Mouse (Mus musculus): ENCODE results near the gene Zfp830. TPM values are rescaled to one million over a fixed set of nuclear protein-coding genes. Genes with fewer than 3 reads are reported as not detected.

Zfp830 gene
- 13.4 and 13.6 TPM in 2 replicates for polyA plus RNA-seq (2021; fragmentation: Nextera tagmentation)
- long read RNA-seq, experiment 1, transcript Zfp830-201 (1 exons, 1,591 nt) = major isoform, 69 of 69 reads
- long read RNA-seq, experiment 1, partial matches to known transcripts = 0 of 69 reads
- long read RNA-seq, experiment 1, other reads (novel, unspliced or antisense) = 0 of 69 reads
- long read RNA-seq, experiment 2, transcript Zfp830-201 (1 exons, 1,591 nt) = major isoform, 26 of 26 reads
- long read RNA-seq, experiment 2, partial matches to known transcripts = 0 of 26 reads
- long read RNA-seq, experiment 2, other reads (novel, unspliced or antisense) = 0 of 26 reads

DNA sequence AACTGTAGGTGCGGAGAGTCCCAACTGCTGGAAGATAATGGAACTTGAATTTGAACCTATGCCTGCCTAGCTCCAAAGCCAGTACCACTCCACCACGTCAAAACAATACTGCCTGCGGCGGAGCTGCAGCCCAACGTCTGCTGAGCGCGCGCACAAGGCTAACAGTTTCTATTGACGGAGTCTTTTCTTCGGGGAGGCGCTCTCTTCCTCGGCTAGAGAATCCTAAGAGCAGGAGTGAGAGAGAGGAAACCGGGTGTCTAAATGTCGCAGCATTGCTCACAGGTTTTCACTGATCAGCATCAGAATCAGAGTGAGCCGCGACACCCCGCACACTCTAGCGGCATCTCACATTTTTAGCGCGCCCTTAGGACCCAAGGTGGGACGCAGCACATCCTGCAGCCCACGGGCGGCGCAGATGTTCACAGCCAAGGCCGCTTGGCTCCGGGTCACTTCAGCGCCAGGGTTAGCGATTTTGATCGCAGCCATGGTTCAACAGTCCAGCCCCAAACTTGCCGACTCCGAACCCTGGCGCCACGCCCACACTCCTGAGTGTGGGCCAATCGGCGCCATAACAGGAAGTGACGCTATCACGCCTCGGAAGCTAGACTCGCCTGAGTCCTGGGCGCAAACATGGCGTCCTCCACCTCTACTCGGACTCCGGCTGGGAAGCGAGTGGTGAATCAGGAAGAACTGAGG lies at the start of gene Zfp830, which contains the start of gene Cct6b:
TSS of gene Zfp830 (plus strand) at position 604 of the 696 bp plus-strand sequence.
TSS of gene Cct6b (minus strand) at position 580 of the 696 bp plus-strand sequence.

DNA sequence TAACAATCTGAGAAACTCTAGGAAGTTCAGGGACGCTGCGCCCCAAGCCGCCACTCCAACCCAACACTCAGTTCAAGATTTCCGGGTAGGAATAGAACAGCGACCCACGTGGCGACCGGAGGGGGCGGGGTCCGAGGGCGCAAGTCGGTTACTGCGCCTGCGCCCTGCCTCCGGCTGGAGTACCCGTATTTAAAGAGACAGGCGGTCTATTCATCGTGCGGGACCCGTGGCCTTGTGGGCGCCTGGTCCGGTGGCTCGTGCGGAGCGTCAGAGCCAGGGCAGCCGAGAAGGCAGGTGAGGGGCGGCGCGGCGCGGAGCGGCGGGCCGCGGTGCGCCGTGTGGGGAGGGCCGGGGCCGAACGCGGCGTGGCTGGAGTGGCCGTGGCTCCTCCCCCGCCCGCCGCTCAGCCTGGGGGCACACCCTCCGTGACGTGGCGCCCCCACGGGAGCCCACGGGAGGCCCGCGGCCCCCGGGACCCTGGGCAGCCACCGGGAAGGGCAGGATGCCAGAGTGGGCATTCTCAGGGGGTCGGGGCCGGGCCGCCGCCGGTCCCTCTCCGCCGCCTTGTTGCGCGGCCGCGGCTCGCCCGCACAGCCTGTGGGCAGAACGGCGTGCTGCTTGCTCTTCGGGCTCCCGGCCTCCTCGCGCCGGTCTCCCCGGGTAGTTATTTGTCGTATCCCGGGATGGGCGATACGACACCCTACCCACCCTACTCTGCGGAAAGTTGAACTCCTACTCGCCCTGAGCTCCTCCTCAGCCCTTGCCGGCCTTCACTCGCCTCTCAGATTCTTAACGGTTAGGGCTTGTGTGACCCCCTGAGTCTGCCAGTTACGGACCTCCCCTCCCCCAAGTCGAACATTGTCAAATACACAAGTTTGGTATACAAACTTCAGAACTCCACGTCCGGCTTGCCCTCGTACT lies 17.1 kb downstream of the Zfp830 start, which contains the start of gene Lig3:
TSS of gene Lig3 (plus strand) at position 126 of the 921 bp plus-strand sequence.

Other genes with a start within 250 kb of the Zfp830 start
- gene Cct6b, start within 50 bp of the Zfp830 start, polyA plus RNA-seq (2021; fragmentation: Nextera tagmentation) = 0.15 and 0.32 TPM in 2 replicates
- gene Lig3, start 16.8 kb downstream of the Zfp830 start, polyA plus RNA-seq (2021; fragmentation: Nextera tagmentation) = 3.6 TPM in 2 replicates
- 6.3 and 6.4 TPM in 2 replicates for gene Rffl, start 106.9 kb downstream of the Zfp830 start, polyA plus RNA-seq (2021; fragmentation: Nextera tagmentation)
- gene Rad51d, start 126.3 kb downstream of the Zfp830 start, polyA plus RNA-seq (2021; fragmentation: Nextera tagmentation) = 10.2 and 10.3 TPM in 2 replicates
- 0.12 TPM in 1 of 2 replicates, not detected in the other for gene Fndc8, start 127.8 kb downstream of the Zfp830 start, polyA plus RNA-seq (2021; fragmentation: Nextera tagmentation)
- 1.6 and 8.7 TPM in 2 replicates for gene Nle1, start 144.1 kb downstream of the Zfp830 start, polyA plus RNA-seq (2021; fragmentation: Nextera tagmentation)
- gene Unc45b, start 146.2 kb downstream of the Zfp830 start, polyA plus RNA-seq (2021; fragmentation: Nextera tagmentation) = 0.12 and 0.74 TPM in 2 replicates
- 0.66 and 0.78 TPM in 2 replicates for gene Slfn5, start 187.0 kb downstream of the Zfp830 start, polyA plus RNA-seq (2021; fragmentation: Nextera tagmentation)
- gene Slfn9, start 227.5 kb downstream of the Zfp830 start, polyA plus RNA-seq (2021; fragmentation: Nextera tagmentation) = 0.20 and 0.25 TPM in 2 replicates